Mouse (Mus musculus): Measurements from ENCODE around the gene Cdc42bpg.
A peak's percentile ranks its signal among the peaks of the same experiment; 100 is the strongest.

The Cdc42bpg gene

DNA sequence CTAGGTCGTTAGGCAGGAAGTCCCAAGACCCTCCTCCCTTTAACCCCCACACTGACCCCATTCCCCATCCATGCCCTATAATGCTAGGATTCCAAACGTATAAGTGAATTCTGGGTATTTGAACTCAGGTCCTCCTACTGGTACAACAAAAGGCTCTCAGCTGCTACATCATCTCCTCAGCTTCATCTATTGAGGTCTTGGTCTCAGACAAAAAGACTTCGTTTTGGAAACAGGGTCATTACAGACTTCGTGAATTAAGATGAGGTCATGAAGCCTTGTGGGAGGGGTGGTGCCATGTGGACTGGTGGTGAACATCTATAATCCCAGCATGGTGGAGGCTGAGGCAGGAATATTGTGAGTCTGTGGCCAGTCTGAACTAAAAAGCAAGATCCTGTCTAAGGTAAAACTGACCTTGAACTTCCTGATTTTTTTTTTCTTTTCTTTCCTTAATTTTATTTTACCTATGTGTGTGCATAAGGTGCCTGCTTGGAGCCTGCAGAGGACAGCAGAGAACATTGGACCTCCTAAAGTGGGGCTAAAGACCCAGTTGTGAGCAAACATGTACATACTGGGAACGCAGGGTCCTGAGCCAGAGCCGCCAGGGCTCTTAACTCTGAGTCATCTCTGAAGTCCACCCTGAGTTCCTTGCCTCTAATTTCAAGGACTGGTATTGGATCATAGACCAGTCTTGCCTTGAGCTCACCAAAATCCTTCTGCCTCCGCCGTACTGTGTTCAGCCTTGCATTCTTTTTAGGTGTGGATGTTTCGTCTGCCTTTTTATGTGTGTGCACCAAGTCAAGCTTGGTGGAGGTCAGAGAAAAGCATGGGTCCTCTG is 27.7 kb downstream of the Cdc42bpg start:
- no peak for DNase-seq

DNA sequence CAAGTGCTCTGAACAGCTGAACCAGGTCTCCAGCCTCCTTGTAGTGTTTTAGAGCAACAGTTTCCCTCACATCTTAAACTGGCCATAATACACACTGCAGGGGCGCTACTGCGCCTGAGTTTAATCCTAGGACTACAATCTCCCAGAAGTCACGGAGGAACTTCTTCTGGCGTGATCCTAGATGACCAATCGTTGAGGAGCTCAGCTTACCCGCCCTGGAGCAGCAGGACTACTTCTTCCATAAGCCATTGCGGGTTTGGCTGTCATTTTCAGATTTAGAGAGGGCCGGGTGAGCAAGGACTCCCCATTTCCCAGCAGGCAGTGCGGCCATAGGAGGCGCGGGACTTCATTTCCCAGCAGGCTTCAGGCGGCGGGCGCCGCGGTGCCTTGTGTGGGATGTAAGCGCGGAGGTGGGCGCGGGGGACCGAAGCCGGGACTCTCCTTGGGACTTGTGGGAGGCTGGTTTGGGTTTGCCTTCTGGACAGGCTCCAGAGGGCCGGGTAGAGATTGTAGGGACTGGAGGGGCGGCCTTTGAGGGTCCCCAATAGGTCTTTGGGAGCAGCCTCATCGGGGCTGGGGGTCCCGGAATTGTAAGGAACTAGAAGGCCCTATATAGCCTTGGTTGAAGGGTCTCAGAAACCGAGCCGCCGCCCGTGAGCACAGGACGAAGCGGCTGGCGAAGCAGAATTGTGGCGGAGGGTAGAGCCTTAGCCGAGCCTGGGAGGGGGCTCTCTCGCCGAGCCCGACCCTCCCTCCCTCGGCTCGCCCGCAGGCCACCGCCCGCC is 28.6 kb downstream of the Cdc42bpg start, which contains the start of gene Men1:
TSS of gene Men1 (plus strand) at position 307 of the 785 bp plus-strand sequence.
- DNase-seq = peak; percentile 82 to 83

DNA sequence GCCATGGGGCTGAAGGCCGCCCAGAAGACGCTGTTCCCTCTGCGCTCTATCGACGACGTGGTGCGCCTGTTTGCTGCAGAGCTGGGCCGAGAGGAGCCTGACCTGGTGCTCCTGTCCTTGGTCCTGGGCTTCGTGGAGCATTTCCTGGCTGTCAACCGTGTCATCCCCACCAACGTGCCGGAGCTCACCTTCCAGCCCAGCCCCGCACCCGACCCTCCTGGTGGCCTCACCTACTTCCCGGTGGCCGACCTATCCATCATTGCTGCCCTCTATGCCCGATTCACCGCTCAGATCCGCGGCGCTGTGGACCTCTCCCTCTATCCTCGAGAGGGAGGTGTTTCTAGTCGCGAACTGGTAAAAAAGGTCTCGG is 29.2 kb downstream of the Cdc42bpg start:
- DNase-seq = peak in 1 of 2 experiments; percentile 26

DNA sequence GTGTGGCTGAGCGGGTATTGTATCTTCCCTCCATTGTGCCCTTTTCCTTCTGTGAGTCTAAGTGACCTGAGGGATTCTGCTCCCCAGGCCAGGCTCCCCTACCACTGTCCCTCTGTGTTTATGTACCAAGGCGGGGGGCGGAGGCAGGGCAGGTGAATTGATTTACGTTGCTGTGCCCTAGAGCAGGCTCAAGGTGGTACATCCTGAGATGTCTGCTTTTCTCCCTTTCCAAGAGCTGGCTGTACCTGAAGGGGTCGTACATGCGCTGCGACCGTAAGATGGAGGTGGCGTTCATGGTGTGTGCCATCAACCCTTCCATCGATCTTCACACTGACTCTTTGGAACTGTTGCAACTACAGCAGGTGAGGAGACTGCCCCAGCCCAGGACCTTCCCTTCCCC is 30.7 kb downstream of the Cdc42bpg start:
- DNase-seq = no peak

DNA sequence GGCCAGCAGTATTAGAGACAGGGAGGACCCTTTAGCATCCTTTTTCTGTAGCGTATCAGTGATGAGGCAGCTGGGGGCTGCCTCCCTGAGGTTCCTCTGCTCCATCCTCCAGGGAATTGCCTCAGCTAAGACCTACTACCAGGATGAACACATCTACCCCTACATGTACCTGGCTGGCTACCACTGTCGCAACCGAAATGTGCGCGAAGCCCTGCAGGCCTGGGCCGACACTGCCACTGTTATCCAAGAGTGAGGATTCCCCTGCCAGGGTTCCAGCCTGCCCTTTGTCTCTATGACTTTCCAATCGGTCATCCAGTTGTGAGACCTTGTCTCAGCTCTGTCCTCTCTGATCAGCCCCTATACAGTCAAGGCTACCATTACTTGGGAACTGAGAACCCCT is 31.9 kb downstream of the Cdc42bpg start:
- no peak for DNase-seq

DNA sequence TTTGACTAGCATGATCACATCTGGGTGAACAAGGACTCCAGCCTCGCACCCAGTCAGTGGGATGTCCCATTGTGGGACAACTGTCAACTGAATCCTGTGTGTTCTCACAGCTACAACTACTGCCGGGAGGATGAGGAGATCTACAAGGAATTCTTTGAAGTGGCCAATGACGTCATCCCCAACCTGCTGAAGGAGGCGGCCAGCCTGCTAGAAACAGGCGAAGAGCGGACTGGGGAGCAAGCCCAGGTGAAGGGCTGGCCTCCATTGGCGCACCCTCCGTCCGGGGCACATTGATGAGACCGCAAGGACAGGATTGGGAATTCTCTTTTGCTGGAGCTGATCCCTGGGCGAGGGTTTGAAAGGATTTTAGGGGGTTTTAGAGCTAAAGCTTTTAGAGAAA is 32.5 kb downstream of the Cdc42bpg start:
- no peak for DNase-seq

DNA sequence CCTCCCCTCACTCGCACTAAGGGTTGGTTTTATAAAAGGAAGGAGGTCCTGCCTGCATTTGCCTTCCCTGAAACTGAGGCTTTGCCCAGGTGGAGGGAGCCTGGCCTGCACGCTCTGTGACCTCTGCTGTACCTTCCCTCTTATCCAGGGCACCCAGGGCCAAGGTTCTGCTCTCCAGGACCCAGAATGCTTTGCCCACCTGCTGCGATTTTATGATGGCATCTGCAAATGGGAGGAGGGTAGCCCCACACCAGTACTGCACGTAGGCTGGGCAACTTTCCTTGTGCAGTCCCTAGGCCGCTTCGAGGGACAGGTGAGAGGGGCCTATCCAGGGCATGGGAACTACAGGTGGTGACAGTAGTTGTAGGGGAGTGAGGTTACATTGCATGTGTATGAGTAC is 32.9 kb downstream of the Cdc42bpg start:
- no peak for DNase-seq

DNA sequence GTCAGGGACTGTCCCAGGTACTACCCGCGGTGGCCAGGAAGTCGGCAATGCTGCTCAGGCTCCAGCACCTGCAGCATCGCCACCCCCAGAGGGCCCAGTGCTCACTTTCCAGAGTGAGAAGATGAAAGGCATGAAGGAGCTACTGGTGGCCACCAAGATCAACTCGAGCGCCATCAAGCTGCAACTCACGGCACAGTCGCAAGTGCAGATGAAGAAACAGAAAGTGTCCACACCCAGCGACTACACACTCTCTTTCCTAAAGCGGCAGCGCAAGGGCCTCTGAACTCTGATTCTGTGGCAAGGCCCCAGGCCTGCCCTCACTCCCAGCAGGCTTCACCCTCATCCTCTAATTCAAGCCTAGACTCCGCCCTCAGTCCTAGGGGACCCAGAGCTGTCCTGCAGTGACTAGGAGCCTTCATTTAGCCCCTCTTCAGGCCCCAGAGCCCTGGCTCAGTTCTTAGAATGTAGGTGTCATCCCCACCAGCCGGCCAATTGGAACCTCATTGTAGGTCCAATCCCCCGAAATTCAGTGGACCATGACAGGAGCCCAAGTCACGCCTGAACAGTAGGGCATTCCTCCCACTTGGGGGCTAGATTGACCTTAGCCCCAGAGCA is 33.7 kb downstream of the Cdc42bpg start:
- peak; percentile 68 for DNase-seq

DNA sequence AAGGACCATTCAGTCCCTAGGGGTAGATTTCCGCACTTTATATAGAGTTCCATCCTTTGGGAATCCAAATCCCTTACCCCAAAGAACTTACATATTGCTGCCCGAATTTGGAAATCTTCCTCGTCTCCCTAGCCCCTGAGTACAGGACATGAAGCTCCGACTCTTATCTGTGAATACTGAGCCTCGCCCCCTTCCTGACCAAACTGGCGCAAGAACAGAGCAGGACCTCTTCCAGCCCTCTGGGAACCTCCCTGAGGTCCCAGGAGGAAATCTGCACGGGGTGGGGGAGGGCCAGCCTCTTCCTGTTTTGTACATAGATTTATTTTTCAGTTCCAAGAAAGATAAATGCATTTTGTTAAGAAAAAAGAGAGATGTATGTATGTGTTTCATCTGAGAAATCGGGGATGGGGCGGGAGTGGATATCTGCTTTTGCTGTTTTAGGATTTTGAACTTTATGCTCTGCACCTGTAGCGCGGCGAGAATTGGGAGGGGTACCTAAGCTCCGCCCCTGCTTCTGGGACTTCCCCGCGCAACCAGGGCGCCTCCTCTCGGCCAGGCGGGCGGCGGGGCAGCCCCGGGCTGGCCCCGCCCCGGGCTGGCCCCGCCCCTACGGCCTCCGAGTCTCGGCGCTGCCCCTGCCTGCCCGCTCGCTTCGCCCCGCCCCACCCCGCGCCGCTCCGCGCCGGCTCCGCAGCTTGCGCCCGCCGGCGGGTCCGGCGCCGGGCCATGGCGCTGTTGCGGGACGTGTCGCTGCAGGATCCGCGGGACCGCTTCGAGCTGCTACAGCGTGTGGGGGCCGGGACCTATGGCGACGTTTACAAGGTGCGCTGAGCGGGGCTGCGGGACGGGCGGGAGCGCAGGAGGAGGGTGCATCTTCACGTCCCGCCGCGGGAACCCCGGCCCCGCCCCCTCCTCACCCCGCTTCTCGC is 34.5 kb downstream of the Cdc42bpg start, which contains the start of gene Map4k2:
TSS of gene Map4k2 (plus strand) at position 612 of the 929 bp plus-strand sequence.
- DNase-seq = peak; percentile 88 to 92

DNA sequence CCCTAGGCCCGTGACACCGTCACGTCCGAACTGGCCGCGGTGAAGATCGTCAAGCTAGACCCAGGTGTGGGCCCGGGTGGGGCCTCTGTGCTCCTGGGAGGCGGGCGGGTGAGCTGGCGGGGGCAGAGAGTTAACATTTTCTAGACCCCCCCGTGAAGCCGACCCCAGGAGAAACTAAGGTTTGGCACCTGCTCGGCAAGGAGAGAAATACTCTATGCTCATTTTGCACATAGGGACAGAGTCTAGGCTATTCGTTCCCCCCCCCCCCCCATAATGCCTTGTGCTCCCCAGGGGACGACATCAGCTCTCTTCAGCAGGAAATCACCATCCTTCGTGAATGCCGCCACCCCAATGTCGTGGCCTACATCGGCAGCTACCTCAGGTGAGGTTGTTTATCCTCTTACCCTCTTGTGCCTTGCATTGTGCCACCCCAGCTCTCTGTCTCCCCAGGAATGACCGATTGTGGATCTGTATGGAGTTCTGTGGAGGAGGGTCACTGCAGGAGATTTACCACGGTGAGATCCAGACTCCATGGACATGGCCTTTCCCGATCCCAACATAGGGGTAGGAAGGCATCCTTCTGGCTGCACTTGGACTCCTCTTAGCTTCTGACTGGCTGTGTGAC is 35.3 kb downstream of the Cdc42bpg start:
- peak; percentile 32 to 42 for DNase-seq

DNA sequence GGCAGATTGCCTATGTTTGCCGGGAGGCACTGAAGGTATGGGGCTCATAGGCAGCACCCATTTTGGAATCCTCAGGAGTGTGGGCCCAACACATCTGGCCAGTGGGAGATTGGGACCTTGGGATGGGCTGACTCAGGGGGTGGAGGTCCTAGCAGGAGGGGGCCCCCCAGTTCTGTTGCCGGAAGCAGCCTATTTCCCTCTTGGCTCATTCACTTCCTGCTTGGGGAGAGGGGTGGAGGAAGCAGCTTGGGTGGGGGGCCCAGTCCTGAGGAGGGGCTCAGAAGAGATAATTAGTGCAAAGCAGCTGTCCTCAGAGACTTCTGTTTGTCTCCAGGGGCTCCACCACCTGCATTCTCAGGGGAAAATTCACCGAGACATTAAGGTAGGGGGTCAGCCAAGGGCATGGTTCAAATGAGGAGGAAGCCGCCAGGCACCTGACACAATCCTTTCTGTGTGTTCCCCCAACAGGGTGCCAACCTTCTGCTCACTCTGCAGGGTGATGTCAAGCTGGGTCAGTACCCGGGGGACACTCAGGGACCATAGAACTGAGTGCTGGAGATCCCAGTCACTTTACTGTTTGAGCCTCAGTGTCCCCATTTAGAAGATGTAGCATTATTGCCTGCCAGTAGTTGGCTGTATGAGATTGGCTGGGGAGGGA is 36.1 kb downstream of the Cdc42bpg start:
- peak in 1 of 2 experiments; percentile 33 for DNase-seq

DNA sequence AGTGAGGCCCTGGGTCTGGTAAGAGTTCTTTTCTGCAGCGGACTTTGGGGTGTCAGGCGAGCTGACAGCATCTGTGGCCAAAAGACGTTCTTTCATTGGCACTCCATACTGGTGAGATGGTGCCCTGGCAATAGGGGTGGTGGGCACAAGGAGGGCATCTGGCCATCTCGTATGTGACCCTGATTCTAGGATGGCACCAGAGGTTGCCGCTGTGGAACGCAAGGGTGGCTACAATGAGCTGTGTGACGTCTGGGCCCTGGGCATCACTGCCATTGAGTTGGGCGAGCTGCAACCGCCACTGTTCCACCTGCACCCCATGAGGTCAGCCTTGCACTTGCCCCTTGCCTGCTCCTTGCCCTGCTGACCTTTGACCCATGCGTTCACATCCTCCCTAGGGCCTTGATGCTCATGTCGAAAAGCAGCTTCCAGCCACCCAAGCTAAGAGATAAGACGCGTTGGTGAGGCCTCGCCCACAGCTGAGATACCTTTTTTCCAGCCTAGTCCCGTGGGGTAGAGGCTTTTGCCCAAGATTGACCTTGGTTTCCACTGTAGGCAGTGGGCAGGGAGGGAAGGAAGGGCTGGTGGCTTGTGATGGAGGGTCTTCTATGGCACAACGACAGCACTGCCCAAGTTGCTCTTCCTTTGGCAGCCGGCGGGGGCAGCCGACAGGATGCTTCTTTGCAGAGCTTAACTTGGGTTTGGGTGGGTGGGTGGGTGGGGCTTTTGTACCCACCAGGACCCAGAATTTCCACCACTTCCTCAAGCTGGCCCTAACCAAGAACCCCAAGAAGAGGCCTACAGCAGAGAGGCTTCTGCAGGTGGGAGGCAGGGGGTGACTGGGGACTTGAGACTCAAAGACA is 37.0 kb downstream of the Cdc42bpg start:
- DNase-seq = no peak

DNA sequence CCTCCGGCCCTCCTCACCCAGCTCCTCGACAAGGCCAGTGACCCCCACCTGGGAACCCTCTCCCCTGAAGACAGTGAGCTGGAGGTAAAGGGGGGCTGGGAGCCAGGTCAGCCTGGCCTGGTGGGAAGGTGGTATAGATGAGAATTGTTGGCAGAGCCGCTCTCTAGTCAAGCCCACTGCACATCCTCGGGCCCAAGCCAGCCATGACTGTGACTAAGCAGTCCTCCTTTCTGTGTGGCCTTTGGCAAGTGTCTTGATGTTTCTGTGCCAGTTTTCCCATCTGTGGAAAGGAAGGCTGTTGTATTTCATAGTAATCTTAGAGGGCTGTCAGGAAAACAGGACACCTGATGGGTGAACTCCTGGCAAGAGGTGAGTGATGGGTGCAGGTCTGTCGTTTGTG is 37.7 kb downstream of the Cdc42bpg start:
- DNase-seq = no peak

DNA sequence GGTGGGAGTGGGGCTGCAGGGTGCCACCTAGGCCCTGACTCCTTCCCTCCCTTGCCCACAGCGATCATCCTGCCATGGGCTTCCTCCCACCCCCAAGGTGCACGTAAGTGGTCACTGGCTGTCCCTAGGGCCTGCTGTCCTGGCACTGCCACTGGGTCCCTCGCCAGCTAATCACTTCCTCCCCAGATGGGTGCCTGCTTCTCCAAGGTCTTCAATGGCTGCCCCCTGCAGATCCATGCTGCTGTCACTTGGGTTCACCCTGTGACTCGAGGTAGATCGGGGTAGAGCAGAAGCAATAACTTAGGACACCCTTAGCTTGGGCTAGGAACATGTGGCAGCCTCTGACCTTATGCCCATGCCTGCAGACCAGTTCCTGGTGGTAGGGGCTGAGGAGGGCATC is 39.8 kb downstream of the Cdc42bpg start:
- DNase-seq = no peak

DNA sequence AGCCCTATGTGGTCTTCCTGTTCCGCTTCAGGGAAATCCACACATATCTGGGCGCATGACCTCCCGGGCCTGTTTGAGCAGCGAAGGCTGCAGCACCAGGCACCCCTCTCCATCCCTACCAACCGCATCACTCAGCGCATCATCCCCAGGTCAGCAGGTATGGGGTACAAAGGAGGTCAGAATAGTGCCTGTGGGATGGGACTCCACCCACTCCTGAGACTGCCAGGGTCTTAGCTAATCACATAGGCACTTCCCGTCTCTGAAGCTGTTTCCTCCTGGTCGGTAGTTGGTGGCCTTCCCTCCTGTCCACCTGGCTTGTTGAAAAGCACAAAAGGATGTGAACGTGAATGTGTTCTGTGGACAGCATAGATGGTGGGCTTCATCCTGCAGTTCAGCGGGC is 40.4 kb downstream of the Cdc42bpg start:
- no peak for DNase-seq

DNA sequence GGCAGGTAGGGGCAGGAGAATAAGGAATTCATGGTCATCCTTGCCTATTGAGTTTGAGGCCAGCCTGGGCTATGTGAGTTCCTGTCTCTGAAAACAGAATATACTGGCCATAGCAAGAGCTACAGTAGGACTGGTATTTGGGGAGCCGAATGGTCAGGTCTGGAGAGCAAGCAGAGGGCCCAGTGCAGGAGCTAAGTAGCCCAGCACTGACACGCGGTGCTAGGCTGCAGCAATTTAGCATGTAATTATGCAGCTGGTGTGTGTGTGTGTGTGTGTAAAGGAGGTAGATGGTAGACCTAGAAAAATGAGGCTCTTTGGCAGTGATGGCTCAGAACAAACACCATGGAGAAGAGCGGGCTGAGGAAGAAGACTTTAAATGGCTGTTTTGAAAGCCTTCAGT is 41.4 kb downstream of the Cdc42bpg start:
- no peak for DNase-seq

DNA sequence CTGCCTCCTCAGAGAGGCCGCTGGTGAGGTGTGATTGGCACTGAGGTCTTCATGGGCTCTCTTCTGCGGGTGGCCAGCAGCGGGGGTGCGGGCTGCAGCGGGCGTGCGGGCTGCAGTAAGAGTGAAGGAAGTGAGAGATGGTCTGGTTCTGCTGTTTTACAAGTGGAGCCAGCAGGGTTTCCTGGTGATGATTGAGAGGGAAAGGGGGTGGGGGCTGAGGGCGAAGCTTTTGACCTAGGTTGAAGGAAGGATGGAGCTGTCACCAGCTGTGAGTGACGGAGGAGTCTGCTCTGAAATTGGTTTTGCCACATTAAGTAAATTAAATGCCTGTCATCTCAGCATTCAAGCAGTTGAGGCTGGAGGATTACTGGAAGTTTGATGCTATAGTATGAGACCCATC is 42.5 kb downstream of the Cdc42bpg start:
- no peak for DNase-seq

DNA sequence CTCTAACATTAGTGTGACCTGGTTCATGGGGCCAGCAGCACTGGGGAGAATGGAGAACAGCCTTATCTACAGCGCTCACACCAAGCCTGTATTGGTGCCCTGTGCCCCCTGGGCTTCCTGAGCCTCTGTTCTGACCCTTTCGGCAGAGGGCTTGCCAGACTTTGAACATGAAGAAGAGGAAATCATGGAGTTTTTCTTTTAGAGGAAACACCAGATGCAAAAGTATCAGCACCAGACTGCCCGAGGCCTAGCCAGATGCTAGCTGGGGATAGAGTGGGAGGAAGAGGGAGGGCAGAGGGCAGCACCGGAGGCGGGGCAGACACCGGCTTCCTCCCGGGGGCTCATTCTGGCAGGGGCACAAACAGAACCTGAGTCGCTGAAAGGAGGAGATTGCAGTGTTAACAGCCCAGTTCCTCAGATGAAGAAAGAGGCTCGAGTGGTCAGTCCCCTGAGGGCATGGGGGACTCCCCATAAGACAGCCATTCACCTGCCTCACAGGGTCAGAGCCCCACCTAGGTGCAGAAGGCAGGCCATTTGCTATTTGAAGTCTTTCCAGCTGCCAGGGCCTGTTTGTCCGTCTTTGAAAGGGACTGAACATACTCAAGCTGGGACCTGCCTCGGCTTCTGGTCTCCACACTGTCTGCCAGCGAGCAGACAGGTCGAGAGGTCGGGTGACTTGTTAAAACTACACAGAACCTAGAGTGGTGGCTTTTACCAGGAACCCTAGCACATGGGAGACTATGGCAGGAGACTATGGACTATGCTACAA is 43.1 kb downstream of the Cdc42bpg start:
- DNase-seq = no peak

DNA sequence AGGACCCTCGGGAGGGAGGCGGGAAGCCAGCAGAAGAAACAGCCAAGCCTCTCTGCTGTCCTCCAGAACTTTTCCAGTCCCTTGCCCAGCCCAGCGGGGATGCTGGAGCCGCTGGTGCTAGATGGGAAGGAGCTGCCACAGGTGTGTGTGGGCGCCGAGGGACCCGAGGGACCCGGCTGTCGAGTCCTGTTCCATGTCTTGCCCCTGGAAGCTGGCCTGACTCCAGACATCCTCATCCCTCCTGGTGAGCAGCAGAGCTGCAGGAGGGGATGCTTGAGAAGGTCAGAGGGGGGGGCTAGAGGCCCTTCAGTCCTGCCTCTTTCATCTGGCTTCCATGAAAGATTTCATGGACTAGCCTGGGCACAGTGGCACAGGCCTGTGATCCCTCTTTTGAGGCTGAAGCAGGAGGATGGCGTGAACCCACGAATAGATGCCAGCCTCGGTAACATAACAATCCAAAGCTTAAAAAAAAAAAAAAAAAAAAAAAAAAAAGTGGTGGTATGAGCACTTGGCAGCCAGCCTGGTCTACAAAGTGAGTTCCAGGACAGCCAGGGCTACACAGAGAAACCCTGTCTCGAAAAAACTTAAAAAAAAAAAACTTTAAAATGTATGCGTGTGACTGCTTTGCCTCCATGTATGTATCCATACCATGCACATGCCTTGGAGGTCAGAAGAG is 45.3 kb downstream of the Cdc42bpg start:
- DNase-seq = no peak
